Mouse (Mus musculus) lung, postnatal 0 days (tissue): ENCODE measurements at regions not wholly inside any gene's neighbourhood (a gene's known extent, or its start where the extent isn't known, plus 50 kb on each side); places are given as distances from the start of the nearest gene placed in this dataset.

Experiments
- ATAC-seq: fragments of 200-750 bp; cut with Nextera tagmentation; 2 replicates; pipeline ENCODE4 v1.8.0; 2017; ENCODE audit warnings: moderate library complexity
- DNase-seq: peaks from one replicate; pipeline ENCODE4 v3.0.0-alpha.2; 2016; ENCODE audit warnings: low spot score
- H3K27ac ChIP-seq: fragments of 300-500 bp; sonication (generic); 2 replicates; pipeline ENCODE4 v1.5.1; 2014; ENCODE audit warnings: antibody characterized with exemption, mild to moderate bottlenecking, low read length, mixed read lengths
- H3K27me3 ChIP-seq: fragments of 300-500 bp; sonication (generic); replicated peaks from 2 replicates; pipeline ENCODE4 v1.6.1; 2014; ENCODE audit warnings: low read length, mixed read lengths; ENCODE audit not compliant: insufficient read depth
- H3K36me3 ChIP-seq: fragments of 300-500 bp; sonication (generic); 2 replicates; pipeline ENCODE4 v1.6.1; 2014; ENCODE audit warnings: low read length, mixed read lengths; ENCODE audit not compliant: insufficient read depth
- H3K4me1 ChIP-seq: fragments of 300-500 bp; sonication (generic); 2 replicates; pipeline ENCODE4 v1.6.1; 2014; ENCODE audit warnings: antibody characterized with exemption, low read depth, low read length, mixed read lengths; ENCODE audit not compliant: insufficient read depth
- H3K4me2 ChIP-seq: fragments of 300-500 bp; sonication (generic); replicated peaks from 2 replicates; pipeline ENCODE4 v1.6.1; 2014; ENCODE audit warnings: low read depth, mild to moderate bottlenecking, low read length, moderate library complexity, mixed read lengths
- H3K4me3 ChIP-seq: fragments of 300-500 bp; sonication (generic); 2 replicates; pipeline ENCODE4 v1.5.1; 2014; ENCODE audit warnings: low read depth, low read length
- H3K9ac ChIP-seq: fragments of 300-500 bp; sonication (generic); replicated peaks from 2 replicates; pipeline ENCODE4 v1.6.1; 2014; ENCODE audit warnings: low read depth, mild to moderate bottlenecking
- H3K9me3 ChIP-seq: fragments of 300-500 bp; sonication (generic); 2 replicates; pipeline ENCODE4 v1.6.1; 2016; ENCODE audit warnings: low read length, mixed read lengths
- CTCF ChIP-seq: IDR thresholded peaks from 2 replicates; pipeline ENCODE4 v1.5.1; 2016; ENCODE audit warnings: antibody characterized with exemption, mild to moderate bottlenecking
- EP300 ChIP-seq: IDR thresholded peaks from 2 replicates; pipeline ENCODE4 v1.6.1; 2016; ENCODE audit warnings: antibody characterized with exemption, mild to moderate bottlenecking, control low read depth
- WGBS: fragments of 180-500 bp; shearing (Covaris S2); extraction: QIAGEN DNeasy Blood & Tissue Kit; methylation state at CpG from one replicate; pipeline ENCODE4 v1.1.7; 2014; 5-methylcytosine and 5-hydroxymethylcytosine counted together

DNA sequence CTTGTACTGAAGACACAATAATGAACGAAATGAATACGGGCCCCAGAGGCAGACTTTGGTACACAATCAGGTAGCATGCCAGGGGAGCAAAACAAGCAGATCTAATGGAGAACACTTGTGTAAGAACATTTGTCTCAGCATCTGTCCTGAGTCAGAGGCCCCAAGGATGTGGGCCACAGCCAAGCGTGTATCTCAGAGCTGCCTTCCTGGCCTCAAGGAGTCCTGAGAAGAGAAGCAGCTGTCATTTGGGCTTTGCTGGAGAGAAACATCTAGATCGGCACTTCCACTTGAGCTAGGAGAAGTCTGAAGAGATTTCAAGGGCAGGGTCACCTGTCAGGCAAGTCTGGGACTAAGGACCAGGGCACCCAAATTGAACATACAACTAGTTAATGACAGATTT is 76.8 kb upstream of the Egln3 start:
- no peaks in the 10 kb centered on the region; the same call in 1 of the 2 replicates for H3K4me1 ChIP-seq
- H3K4me2 ChIP-seq = no peak overlapping the region
- H3K27me3 ChIP-seq = no peaks in the 10 kb centered on the region
- peak; percentile 68 for DNase-seq
- no peak overlapping the region for H3K9ac ChIP-seq
- H3K36me3 ChIP-seq = no peaks in the 10 kb centered on the region
- ATAC-seq = peak; percentile 48; the same call in 1 of the 2 replicates
- H3K9me3 ChIP-seq = no peaks in the 10 kb centered on the region
- TF ChIP-seq EP300 (no peak), CTCF (no peak)
- 64% methylated on average over 4 of the region's 4 CpGs for WGBS
- no peak overlapping the region for H3K4me3 ChIP-seq
- H3K27ac ChIP-seq = no peak overlapping the region

GRCm38 (mm10) chr12:54280001-54280400 is 76.3 kb upstream of the Egln3 start:
- Histone ChIP-seq H3K4me3 (no peak overlapping the region), H3K9me3 (no peaks in the 10 kb centered on the region), H3K27ac (no peak overlapping the region), H3K27me3 (no peaks in the 10 kb centered on the region), H3K9ac (no peak overlapping the region), H3K4me2 (no peak overlapping the region), H3K36me3 (no peaks in the 10 kb centered on the region), H3K4me1 (no peaks in the 10 kb centered on the region; the same call in 1 of the 2 replicates)
- DNase-seq (no peak), ATAC-seq (peak; percentile 9; the same call in 1 of the 2 replicates)
- no peak for TF ChIP-seq CTCF
- no peak for TF ChIP-seq EP300
- 64% methylated on average over 3 of the region's 3 CpGs for WGBS

DNA sequence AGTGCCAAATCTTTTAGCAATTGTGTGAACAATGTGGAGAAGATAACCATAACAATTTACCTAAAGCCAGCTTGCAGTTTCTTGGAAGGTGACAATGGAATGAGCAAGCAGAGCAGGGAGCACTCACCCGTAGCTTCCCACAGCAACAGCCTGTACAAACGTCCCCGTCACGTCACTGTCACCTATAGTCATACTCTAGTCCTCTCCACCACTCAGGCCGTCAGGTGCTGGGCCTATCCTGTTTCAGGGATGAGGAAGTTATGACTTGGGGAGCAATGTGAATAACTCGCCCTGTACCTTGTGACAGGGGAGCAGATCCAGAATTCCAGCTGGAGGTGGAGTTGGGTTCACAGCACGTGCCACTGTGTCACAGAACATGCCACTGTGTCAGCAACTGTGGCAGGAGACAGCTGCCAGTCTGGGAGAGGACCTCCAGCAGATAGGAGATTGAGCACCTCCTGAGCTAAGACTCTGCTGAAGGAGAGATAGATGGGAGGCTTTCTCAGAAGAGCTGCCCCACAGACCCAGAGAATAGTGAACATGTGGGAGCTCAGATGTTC is 73.4 kb upstream of the Egln3 start:
- ATAC-seq (no peak), DNase-seq (no peak)
- H3K27me3 ChIP-seq = no peaks in the 10 kb centered on the region
- H3K27ac ChIP-seq = no peak overlapping the region
- H3K4me2 ChIP-seq = no peak overlapping the region
- H3K9me3 ChIP-seq = no peaks in the 10 kb centered on the region
- no peaks in the 10 kb centered on the region; the same call in 1 of the 2 replicates for H3K4me1 ChIP-seq
- WGBS = 60% methylated on average over 7 of the region's 7 CpGs
- no peak overlapping the region for H3K4me3 ChIP-seq
- H3K9ac ChIP-seq = no peak overlapping the region
- no peak for TF ChIP-seq EP300
- no peak for TF ChIP-seq CTCF
- H3K36me3 ChIP-seq = no peaks in the 10 kb centered on the region

GRCm38 (mm10) chr12:54273506-54273905 is 69.8 kb upstream of the Egln3 start:
- DNase-seq = no peak
- H3K4me2 ChIP-seq = no peak overlapping the region
- H3K36me3 ChIP-seq = no peaks in the 10 kb centered on the region
- no peak overlapping the region for H3K4me3 ChIP-seq
- no peaks in the 10 kb centered on the region for H3K9me3 ChIP-seq
- 59% methylated on average over 4 of the region's 4 CpGs for WGBS
- no peaks in the 10 kb centered on the region for H3K27me3 ChIP-seq
- no peak overlapping the region for H3K9ac ChIP-seq
- TF ChIP-seq EP300 (no peak), CTCF (no peak)
- no peak for ATAC-seq
- H3K27ac ChIP-seq = no peak overlapping the region
- H3K4me1 ChIP-seq = no peaks in the 10 kb centered on the region

- no peaks in the 10 kb centered on the region for H3K36me3 ChIP-seq
- no peak overlapping the region for H3K4me2 ChIP-seq
- WGBS = 72% methylated on average over 6 of the region's 6 CpGs
- no peak for DNase-seq
- no peak overlapping the region for H3K4me3 ChIP-seq
- H3K9me3 ChIP-seq = no peaks in the 10 kb centered on the region
- ATAC-seq = no peak
- no peak overlapping the region for H3K27ac ChIP-seq
- H3K27me3 ChIP-seq = no peaks in the 10 kb centered on the region
- TF ChIP-seq CTCF (no peak), EP300 (no peak)
- no peaks in the 10 kb centered on the region for H3K4me1 ChIP-seq
- H3K9ac ChIP-seq = no peak overlapping the region
These were observed 69.0 kb upstream of the Egln3 start for GRCm38 (mm10) chr12:54272696-54273095.

DNA sequence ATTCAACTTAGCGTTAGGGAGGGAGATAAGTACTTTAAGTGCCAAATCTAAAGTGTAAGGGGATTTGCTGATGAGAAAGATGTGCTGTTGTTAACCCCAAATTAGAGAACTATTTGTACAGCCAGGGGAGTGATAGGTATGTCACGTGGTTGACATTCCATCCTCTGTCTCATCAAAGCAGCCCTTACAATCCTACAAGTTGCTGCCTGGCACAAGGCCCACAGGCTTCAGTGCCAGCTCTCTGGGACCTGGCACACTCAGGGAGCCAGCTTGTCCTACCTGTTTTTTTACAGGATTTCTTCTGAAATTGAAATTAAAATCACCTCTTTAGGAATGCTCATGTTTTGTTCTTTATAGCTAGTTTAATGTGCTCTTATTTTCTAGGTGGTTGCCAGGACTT is 68.6 kb upstream of the Egln3 start:
- ATAC-seq (no peak), DNase-seq (no peak)
- no peaks in the 10 kb centered on the region for H3K27me3 ChIP-seq
- H3K9ac ChIP-seq = no peak overlapping the region
- no peak overlapping the region for H3K27ac ChIP-seq
- 47% methylated on average over 2 of the region's 2 CpGs for WGBS
- no peaks in the 10 kb centered on the region for H3K4me1 ChIP-seq
- H3K9me3 ChIP-seq = no peaks in the 10 kb centered on the region
- H3K36me3 ChIP-seq = no peaks in the 10 kb centered on the region
- TF ChIP-seq CTCF (no peak), EP300 (no peak)
- no peak overlapping the region for H3K4me2 ChIP-seq
- H3K4me3 ChIP-seq = no peak overlapping the region

GRCm38 (mm10) chr12:54265852-54266251 is 62.2 kb upstream of the Egln3 start:
- ATAC-seq = no peak
- Histone ChIP-seq H3K4me1 (peaks cover 15% of the 10 kb centered on the region), H3K9ac (no peak overlapping the region), H3K27ac (no peak overlapping the region), H3K4me3 (no peak overlapping the region), H3K4me2 (no peak overlapping the region), H3K9me3 (no peaks in the 10 kb centered on the region), H3K36me3 (no peaks in the 10 kb centered on the region), H3K27me3 (no peaks in the 10 kb centered on the region)
- 37% methylated on average over 3 of the region's 3 CpGs for WGBS
- DNase-seq = no peak
- no peak for TF ChIP-seq EP300
- no peak for TF ChIP-seq CTCF
